Mouse (Mus musculus): ENCODE data around the gene Selenop.

DNA sequence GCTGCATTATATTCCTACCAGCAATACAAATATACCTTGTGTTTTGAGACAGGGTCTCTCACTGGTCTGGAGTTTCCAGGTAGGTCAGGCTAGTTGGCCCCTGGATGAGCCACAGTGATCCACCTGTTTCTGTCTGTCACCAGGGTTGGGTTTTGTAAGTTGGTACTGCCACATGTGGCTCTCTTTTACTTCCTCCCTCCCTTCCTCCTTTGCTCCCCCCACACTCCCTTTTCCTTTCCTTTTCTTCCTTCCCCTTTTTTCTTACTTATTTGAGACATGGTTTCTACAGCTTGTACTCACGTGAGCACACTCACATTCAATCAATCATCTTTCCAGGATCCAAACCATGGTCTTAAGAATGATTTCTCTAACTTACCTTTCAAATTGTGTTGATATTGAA is 25.1 kb downstream of the Selenop start:
- TF ChIP-seq POLR2A (IDR thresholded peaks at IDR 0.05; ENCODE audit: borderline replicate concordance, low read depth, low read length) (no peak), CTCF (IDR thresholded peaks at IDR 0.05; ENCODE audit: low read depth, low read length) (no peak)
